Mouse (Mus musculus): ENCODE results near the gene Pdgfc.
A peak's percentile ranks its signal among the peaks of the same experiment; 100 is the strongest.
"Not testable (repeated sequence)": the region's sequence is repeated elsewhere in the genome, so short reads cannot be mapped to it uniquely, and the experiment has no call there.

Pdgfc gene

DNA sequence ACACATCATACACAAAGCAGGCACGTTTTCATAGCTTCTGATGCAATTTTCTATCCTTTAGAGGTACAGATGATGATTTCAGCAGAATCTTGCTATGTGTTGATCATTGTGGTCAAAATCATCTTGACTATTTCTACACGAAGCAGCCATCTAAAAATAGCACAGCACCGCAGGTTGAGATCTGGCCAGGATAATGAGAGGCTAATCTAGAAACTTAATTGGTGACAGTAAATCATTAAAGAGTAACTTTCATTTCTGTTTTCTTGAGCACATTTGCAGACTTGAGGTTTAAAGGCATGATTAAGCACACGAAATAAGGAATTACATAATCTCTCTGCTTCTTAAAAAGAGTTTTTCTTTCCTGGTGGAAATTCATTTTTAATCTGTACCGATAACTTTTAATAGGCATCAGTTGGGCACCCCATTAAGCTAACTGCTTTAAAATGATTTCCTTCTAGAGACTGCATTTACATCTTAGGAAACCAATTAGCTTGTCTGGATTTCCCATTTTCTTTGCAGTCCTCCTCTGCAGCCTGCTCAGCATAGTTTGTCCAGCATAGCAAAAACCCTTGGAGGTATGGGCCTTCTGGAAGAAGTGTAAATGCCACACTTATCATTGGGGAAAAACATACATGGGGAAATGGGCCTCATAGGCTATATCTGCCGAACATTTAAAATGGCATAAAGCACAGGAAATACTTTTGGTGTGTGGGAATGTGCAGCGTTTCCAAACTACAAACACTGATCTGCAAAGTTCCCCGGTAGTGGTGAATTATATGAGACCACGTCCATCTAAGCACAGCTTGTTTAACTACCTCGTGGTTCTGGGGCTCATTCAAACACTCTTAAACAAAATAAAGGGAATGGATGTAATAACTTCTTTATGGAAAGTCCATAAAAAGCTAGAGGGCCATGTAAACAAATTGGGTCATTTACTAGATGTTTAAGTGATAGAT lies 10.7 kb downstream of the Pdgfc start:
- DNase-seq, result peak in 1 of 2 experiments; percentile 56

GRCm38 (mm10) chr3:81051522-81051921 lies 15.3 kb downstream of the Pdgfc start:
- no peak for DNase-seq

- DNase-seq, result peak in 1 of 2 experiments; percentile 41
These were observed 16.2 kb downstream of the Pdgfc start for GRCm38 (mm10) chr3:81052422-81052821.

- DNase-seq, result no peak
These were observed 17.9 kb downstream of the Pdgfc start for GRCm38 (mm10) chr3:81054074-81054473.

GRCm38 (mm10) chr3:81057719-81058118 lies 21.5 kb downstream of the Pdgfc start:
- DNase-seq, result no peak

- DNase-seq, result peak; percentile 56 to 67
These were observed 22.4 kb downstream of the Pdgfc start for GRCm38 (mm10) chr3:81058527-81059031.

DNA sequence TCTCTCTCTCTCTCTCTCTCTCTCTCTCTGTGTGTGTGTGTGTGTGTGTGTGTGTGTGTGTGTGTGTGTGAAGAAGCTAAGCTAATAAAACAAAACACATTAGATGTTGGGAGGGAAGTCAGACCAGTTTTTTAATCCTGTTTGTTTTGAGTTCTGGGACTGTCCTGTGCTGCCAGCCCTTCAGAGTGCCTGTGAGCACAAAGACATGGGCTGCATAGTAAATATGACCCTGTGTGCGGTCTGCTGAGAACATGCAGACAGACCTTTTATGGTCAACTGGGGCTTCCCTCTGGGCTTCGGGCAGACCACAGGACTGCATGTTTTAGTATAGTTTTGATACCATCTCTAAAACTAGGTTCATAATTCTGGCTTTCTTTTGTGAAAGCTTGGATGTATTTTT lies 32.3 kb downstream of the Pdgfc start:
- DNase-seq, result no peak

- no peak for DNase-seq
These were observed 64.9 kb downstream of the Pdgfc start for GRCm38 (mm10) chr3:81101136-81101535.

DNA sequence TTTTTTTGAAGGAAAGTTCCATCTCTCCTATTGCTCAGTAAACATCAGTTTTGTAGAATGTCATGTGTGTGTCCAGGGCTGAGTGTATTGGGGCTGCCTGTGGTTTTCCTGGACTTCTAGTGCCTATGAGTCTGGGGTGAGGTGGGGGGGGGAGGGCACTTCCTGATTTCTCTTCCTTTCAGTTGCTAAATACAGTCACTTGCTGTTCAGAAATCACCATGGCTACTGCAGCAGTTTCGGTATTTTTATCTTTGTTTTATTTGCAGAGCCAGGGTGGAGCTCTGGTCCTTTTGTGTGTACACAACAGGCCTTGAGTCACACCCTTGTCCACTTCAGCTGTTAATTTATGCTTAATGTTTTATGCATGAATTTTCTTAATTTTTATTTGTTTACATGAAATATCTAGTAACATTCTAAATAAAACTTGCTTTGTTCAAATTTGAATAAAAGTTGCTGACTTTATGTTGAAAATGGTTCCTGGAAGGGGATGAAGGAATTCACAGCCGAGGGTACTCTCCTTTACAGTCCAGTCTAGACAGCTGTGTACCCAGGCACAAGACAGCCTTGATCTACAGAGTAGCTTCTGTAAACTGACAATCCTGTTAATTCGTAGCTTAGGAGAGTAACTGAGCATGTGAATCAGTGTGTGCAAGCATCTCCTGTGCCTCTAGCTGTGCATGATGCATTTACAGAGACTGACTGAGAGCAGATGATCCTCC lies 66.1 kb downstream of the Pdgfc start:
- DNase-seq, result peak; percentile 15 to 19

GRCm38 (mm10) chr3:81102877-81103420 lies 66.7 kb downstream of the Pdgfc start:
- DNase-seq, result peak in 1 of 2 experiments; percentile 65

- DNase-seq, result no peak
These were observed 71.3 kb downstream of the Pdgfc start for GRCm38 (mm10) chr3:81107515-81107914.

DNA sequence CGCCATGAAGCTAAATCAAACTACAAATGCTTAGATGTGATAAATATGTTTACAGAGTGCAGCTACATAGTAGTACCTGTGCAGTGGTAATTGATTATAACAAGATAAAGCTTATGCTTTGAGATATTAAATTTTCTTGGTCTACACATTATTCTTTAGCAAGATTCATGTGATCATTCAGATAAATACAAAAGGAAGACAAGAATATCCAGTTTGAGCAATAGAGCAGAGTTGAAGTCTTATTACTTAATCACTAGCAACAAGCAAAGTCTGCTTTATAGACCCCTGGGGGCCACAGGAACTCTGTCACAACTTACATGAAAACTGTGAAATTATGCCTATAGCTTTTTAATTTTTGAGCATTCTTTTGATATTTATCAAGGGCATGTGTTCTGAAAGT lies 74.8 kb downstream of the Pdgfc start:
- no peak for DNase-seq

GRCm38 (mm10) chr3:81112892-81113291 lies 76.7 kb downstream of the Pdgfc start:
- DNase-seq, result no peak

DNA sequence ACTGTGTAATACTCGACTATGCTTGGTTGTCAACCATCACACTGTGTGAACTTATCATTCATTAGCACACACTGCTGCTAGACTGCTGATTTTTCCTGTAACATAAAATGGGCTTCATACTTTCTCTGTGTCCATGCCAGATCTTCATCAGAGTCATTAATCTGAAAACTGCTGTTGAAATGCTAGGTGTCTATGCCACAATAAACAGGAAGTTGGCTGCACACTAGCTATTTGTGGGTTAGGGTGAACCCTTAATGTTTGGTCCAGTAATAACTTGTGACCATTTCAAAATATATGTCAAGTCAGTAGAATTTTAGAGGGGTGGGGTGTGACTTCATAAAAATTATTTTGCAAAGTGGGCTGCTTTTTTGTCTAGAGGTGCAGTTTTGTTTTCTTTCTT lies 84.4 kb downstream of the Pdgfc start:
- DNase-seq, result no peak

GRCm38 (mm10) chr3:81121731-81122130 lies 85.5 kb downstream of the Pdgfc start:
- no peak for DNase-seq

- DNase-seq, result no peak
These were observed 87.2 kb downstream of the Pdgfc start for GRCm38 (mm10) chr3:81123461-81123860.

DNA sequence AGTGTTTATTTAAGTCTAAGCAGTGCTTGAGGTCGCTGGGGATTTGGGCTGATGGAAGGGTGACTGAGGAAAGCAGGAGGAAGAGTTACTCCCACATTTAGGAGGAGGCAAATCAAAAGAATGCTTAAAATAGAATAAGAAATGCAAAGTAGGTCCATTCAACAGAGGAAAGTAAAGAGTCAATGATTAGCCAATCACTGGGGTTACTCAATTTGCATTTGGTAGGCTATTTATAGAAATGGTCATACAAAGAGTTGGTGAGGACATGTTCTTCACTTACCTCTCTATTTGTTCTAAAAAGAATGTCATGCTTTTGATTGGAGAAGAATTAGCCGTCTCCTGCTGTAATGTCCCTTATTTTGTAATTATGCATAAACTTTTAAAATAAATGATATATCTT lies 90.8 kb downstream of the Pdgfc start:
- DNase-seq, result peak in 1 of 2 experiments; percentile 22

GRCm38 (mm10) chr3:81136985-81137384 lies 100.8 kb downstream of the Pdgfc start:
- no peak for DNase-seq

- not testable (repeated sequence) for DNase-seq
These were observed 101.8 kb downstream of the Pdgfc start for GRCm38 (mm10) chr3:81138030-81138429.

GRCm38 (mm10) chr3:81143730-81144129 lies 107.5 kb downstream of the Pdgfc start:
- no peak for DNase-seq

DNA sequence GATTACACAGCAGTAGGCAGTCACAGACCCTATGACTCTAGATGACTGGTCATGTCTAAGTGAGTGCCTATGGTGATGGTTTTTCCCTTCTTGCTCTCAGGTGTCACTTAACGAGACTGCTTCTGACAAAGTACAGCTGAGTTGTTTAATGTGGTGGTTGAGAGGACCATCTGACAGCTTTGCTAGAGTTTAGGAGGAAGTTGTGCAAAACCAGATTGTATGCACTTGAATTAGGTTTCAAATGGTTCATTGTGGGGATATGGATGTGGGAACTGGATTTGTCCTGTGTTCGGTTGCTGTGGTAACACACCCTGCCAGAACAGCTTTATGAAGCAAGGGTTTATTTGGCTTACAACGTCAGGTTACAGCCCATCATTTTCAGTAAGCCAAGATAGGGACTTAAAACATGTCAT lies 112.9 kb downstream of the Pdgfc start:
- no peak for DNase-seq

DNA sequence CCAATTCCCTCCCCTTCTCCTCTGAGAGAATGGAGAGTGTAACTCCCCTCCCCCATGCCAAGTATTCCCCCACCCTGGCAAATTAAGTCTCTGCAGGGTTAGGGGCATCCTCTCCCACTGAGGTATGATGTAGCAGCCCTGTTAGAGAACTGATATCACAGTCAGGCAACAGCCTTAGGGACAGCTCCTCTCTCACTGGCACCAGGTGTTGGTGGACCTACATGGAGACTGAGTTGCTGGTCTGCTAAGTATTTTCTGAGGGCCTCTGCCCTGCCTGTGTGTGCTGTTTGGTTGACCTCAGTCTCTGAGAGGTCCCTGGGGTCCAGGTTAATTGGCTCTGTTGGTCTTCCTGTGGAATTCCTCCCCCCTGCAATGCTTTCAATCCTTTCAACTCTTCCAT lies 114.0 kb downstream of the Pdgfc start:
- no peak for DNase-seq

DNA sequence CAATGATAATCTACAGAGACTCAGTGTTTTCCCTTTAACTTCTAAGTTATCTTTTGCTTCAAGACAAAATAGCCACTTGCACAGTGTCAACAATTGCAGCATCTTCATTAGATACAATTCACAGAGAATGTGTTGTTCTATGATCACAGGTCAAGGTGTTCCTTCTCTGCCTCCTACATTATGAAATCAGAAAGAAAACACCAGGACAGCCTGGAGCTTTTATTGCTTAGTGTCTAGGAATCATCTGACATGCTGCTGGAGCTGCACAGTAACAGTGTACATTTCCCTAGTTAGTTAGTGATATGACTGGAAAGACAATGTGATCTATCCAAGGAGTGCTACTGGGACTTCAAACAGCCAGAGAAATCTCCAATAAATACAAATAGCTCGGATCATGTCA lies 118.2 kb downstream of the Pdgfc start:
- DNase-seq, result no peak
